Mouse (Mus musculus): ENCODE results near the gene Angpt4.

The Angpt4 gene

GRCm38 (mm10) chr2:151963319-151963718, 52.3 kb downstream of the Angpt4 start:
- DNase-seq = no peak

GRCm38 (mm10) chr2:151964052-151964451, 53.0 kb downstream of the Angpt4 start:
- no peak for DNase-seq

GRCm38 (mm10) chr2:151967176-151967750, 56.3 kb downstream of the Angpt4 start:
- no peak for DNase-seq

GRCm38 (mm10) chr2:151967792-151968191, 56.8 kb downstream of the Angpt4 start:
- no peak for DNase-seq

- DNase-seq = no peak
These were observed 57.4 kb downstream of the Angpt4 start for GRCm38 (mm10) chr2:151968451-151968850.

- DNase-seq = no peak
These were observed 58.0 kb downstream of the Angpt4 start for GRCm38 (mm10) chr2:151968986-151969385.

- no peak for DNase-seq
These were observed 58.4 kb downstream of the Angpt4 start for GRCm38 (mm10) chr2:151969396-151969795.

GRCm38 (mm10) chr2:151970191-151971172, 59.5 kb downstream of the Angpt4 start:
- DNase-seq = peak; percentile 72

GRCm38 (mm10) chr2:151971748-151972147, 60.7 kb downstream of the Angpt4 start:
- DNase-seq = no peak

GRCm38 (mm10) chr2:151972880-151973594, 62.0 kb downstream of the Angpt4 start:
- DNase-seq = no peak

GRCm38 (mm10) chr2:151973595-151974562, 62.9 kb downstream of the Angpt4 start:
- DNase-seq = no peak

- DNase-seq = no peak
These were observed 64.3 kb downstream of the Angpt4 start for GRCm38 (mm10) chr2:151975295-151975694.

GRCm38 (mm10) chr2:151976067-151976466, 65.1 kb downstream of the Angpt4 start:
- no peak for DNase-seq

- DNase-seq = no peak
These were observed 66.9 kb downstream of the Angpt4 start for GRCm38 (mm10) chr2:151977689-151978440.

- no peak for DNase-seq
These were observed 67.5 kb downstream of the Angpt4 start for GRCm38 (mm10) chr2:151978494-151978893.

- DNase-seq = peak; percentile 93
These were observed 68.7 kb downstream of the Angpt4 start, which contains the start of gene Fam110a for GRCm38 (mm10) chr2:151979470-151980354. Fam110a (minus strand) TSS chr2:151980219.

GRCm38 (mm10) chr2:151980355-151980693, 69.3 kb downstream of the Angpt4 start:
- no peak for DNase-seq

- DNase-seq = no peak
These were observed 70.3 kb downstream of the Angpt4 start for GRCm38 (mm10) chr2:151981268-151981667.

- DNase-seq = no peak
These were observed 71.5 kb downstream of the Angpt4 start for GRCm38 (mm10) chr2:151982476-151982875.

- DNase-seq = no peak
These were observed 73.0 kb downstream of the Angpt4 start for GRCm38 (mm10) chr2:151984019-151984418.
